Mouse (Mus musculus) liver, adult 2 months (tissue): Measurements from ENCODE around the gene Upf2. TPM values are rescaled to one million over a fixed set of nuclear protein-coding genes. Genes with fewer than 3 reads are reported as not detected.

Experiments used
- DNase-seq: peaks from one replicate; pipeline ENCODE4 v3.0.0-alpha.2; 2011; ENCODE audit warnings: low read depth, low spot score; ENCODE audit errors: extremely low read depth
- H3K27ac ChIP-seq: fragments of 200-500 bp; replicated peaks from 2 replicates; pipeline ENCODE4 v1.5.1; 2012; ENCODE audit warnings: low read depth, mild to moderate bottlenecking, control low read depth, inconsistent platforms, low read length; ENCODE audit not compliant: insufficient read depth
- H3K27me3 ChIP-seq: fragments of 200-500 bp; 2 replicates; pipeline ENCODE4 v1.6.1; 2012; ENCODE audit warnings: mild to moderate bottlenecking, moderate library complexity, low read length, inconsistent platforms; ENCODE audit not compliant: control insufficient read depth, insufficient read depth
- H3K36me3 ChIP-seq: fragments of 200-500 bp; 2 replicates; pipeline ENCODE4 v1.6.1; 2012; ENCODE audit warnings: low read length, inconsistent platforms; ENCODE audit not compliant: control insufficient read depth, insufficient read depth
- H3K4me1 ChIP-seq: fragments of 200-500 bp; 2 replicates; pipeline ENCODE4 v1.6.1; 2011; ENCODE audit warnings: low read length; ENCODE audit not compliant: control insufficient read depth, insufficient read depth
- H3K4me3 ChIP-seq: fragments of 200-500 bp; 2 replicates; pipeline ENCODE4 v1.5.1; 2011; ENCODE audit warnings: low read depth, mild to moderate bottlenecking, control low read depth, low read length, moderate library complexity; ENCODE audit not compliant: insufficient read depth
- H3K79me2 ChIP-seq: fragments of 200-500 bp; 2 replicates; pipeline ENCODE4 v1.6.1; 2012; ENCODE audit warnings: inconsistent platforms, mild to moderate bottlenecking, low read length, moderate library complexity; ENCODE audit not compliant: control insufficient read depth, insufficient read depth
- H3K9ac ChIP-seq: fragments of 200-500 bp; 2 replicates; pipeline ENCODE4 v1.6.1; 2012; ENCODE audit warnings: low read depth, mild to moderate bottlenecking, control low read depth, inconsistent platforms, low read length
- CTCF ChIP-seq: fragments of 200-500 bp; IDR thresholded peaks from 2 replicates; pipeline ENCODE4 v1.5.1; 2011; ENCODE audit warnings: low read depth, low read length, control low read depth
- POLR2A ChIP-seq: fragments of 200-500 bp; IDR thresholded peaks from 2 replicates; pipeline ENCODE4 v1.6.1; 2011; ENCODE audit warnings: low read length, control low read depth; ENCODE audit not compliant: insufficient read depth; ENCODE audit errors: extremely low read depth
- WGBS: fragments of 180-500 bp; shearing (Covaris S2); methylation state at CpG from one replicate; pipeline ENCODE4 v1.1.7; 2018; 5-methylcytosine and 5-hydroxymethylcytosine counted together
- polyA plus RNA-seq: library from polyadenylated mRNA; depleted of rRNA; stranded (reverse); fragments of >200 nt; gene quantifications from 2 replicates; pipeline ENCODE4 v1.2.3, GENCODE M21; 2012; rRNA removed
- total RNA-seq: library from RNA; depleted of rRNA; stranded (reverse); fragments of >200 nt; gene quantifications from 2 replicates; pipeline ENCODE4 v1.2.3, GENCODE M21; 2014; rRNA removed

Gene Upf2
- total RNA-seq (7.7 and 10.1 TPM in 2 replicates), polyA plus RNA-seq (1.5 and 1.6 TPM in 2 replicates)

GRCm38 (mm10) chr2:5950766-5951595 lies at the start of gene Upf2:
Gene Upf2, plus strand, starts transcription at chr2:5951469.
- WGBS: under 1% methylated on average over 51 of the region's 54 CpGs
- H3K27me3 ChIP-seq: no peaks in the 10 kb centered on the region
- no peaks in the 10 kb centered on the region for H3K36me3 ChIP-seq
- H3K4me1 ChIP-seq: peaks cover 14% of the 10 kb centered on the region; the same call in 1 of the 2 replicates
- peak within 1 kb of the TSS; percentile 92 for H3K9ac ChIP-seq
- H3K4me3 ChIP-seq: peak within 1 kb of the TSS; percentile 91
- peak; percentile 65 for TF ChIP-seq POLR2A
- TF ChIP-seq CTCF: no peak
- H3K79me2 ChIP-seq: peaks cover 13% of the 10 kb centered on the region
- H3K27ac ChIP-seq: peak within 1 kb of the TSS; percentile 80
- peak; percentile 86 for DNase-seq

GRCm38 (mm10) chr2:5906092-5906491 lies 45.2 kb upstream of the Upf2 start:
- no peak for TF ChIP-seq CTCF
- TF ChIP-seq POLR2A: no peak
- WGBS: 44% methylated on average over 5 of the region's 5 CpGs
- Histone ChIP-seq H3K27me3 (no peaks in the 10 kb centered on the region), H3K27ac (no peak overlapping the region), H3K9ac (no peak overlapping the region), H3K4me3 (no peak overlapping the region), H3K79me2 (no peaks in the 10 kb centered on the region), H3K36me3 (peaks cover 66% of the 10 kb centered on the region), H3K4me1 (no peaks in the 10 kb centered on the region)
- no peak for DNase-seq

GRCm38 (mm10) chr2:5906625-5907024 lies 44.6 kb upstream of the Upf2 start:
- DNase-seq: peak; percentile 51
- no peak for TF ChIP-seq POLR2A
- TF ChIP-seq CTCF: peak; percentile 28; the same call in 1 of the 2 replicates
- WGBS: 70% methylated on average over 3 of the region's 3 CpGs

GRCm38 (mm10) chr2:5911282-5911965 lies 39.8 kb upstream of the Upf2 start:
- TF ChIP-seq CTCF (no peak), POLR2A (no peak)
- Histone ChIP-seq H3K9ac (no peak overlapping the region), H3K27me3 (no peaks in the 10 kb centered on the region), H3K4me1 (no peaks in the 10 kb centered on the region), H3K36me3 (peaks cover 53% of the 10 kb centered on the region), H3K4me3 (no peak overlapping the region), H3K27ac (no peak overlapping the region), H3K79me2 (no peaks in the 10 kb centered on the region)
- WGBS: 85% methylated on average over 16 of the region's 16 CpGs
- DNase-seq: no peak

More at GRCm38 (mm10) chr2:5906625-5907024, 44.6 kb upstream of the Upf2 start:
- Histone ChIP-seq H3K79me2 (no peaks in the 10 kb centered on the region), H3K27ac (no peak overlapping the region), H3K36me3 (peaks cover 68% of the 10 kb centered on the region), H3K9ac (no peak overlapping the region), H3K4me1 (no peaks in the 10 kb centered on the region), H3K4me3 (no peak overlapping the region), H3K27me3 (no peaks in the 10 kb centered on the region)

- DNase-seq: no peak
- no peak overlapping the region for H3K9ac ChIP-seq
- H3K4me1 ChIP-seq: no peaks in the 10 kb centered on the region
- H3K27me3 ChIP-seq: no peaks in the 10 kb centered on the region
- no peak overlapping the region for H3K4me3 ChIP-seq
- peaks cover 55% of the 10 kb centered on the region for H3K36me3 ChIP-seq
- TF ChIP-seq CTCF (no peak), POLR2A (no peak)
- WGBS: 90% methylated on average over 6 of the region's 6 CpGs
- H3K27ac ChIP-seq: no peak overlapping the region
- no peaks in the 10 kb centered on the region for H3K79me2 ChIP-seq
Measured at GRCm38 (mm10) chr2:5922823-5923222, 28.4 kb upstream of the Upf2 start.

- no peaks in the 10 kb centered on the region for H3K27me3 ChIP-seq
- no peak overlapping the region for H3K4me3 ChIP-seq
- DNase-seq: no peak
- H3K4me1 ChIP-seq: no peaks in the 10 kb centered on the region
- H3K36me3 ChIP-seq: peaks cover 52% of the 10 kb centered on the region
- no peak overlapping the region for H3K27ac ChIP-seq
- 90% methylated on average over 9 of the region's 9 CpGs for WGBS
- H3K79me2 ChIP-seq: no peaks in the 10 kb centered on the region
- TF ChIP-seq CTCF (no peak), POLR2A (no peak)
- H3K9ac ChIP-seq: no peak overlapping the region
Measured at GRCm38 (mm10) chr2:5923786-5924185, 27.5 kb upstream of the Upf2 start.
